Mouse (Mus musculus) neural tube, embryonic 10.5 days (tissue): Measurements from ENCODE around the gene St3gal3.

ENCODE experiments used
- DNase-seq: peaks from one replicate; pipeline ENCODE4 v3.0.0-alpha.2; 2017; ENCODE audit warnings: low spot score; ENCODE audit errors: extremely low spot score

St3gal3 gene

GRCm38 (mm10) chr4:117898111-117898510, 236.6 kb downstream of the St3gal3 start:
- no peak for DNase-seq

- DNase-seq: no peak
Observed at GRCm38 (mm10) chr4:117896031-117896430, 238.7 kb downstream of the St3gal3 start.

GRCm38 (mm10) chr4:117895339-117895738, 239.4 kb downstream of the St3gal3 start:
- no peak for DNase-seq

- no peak for DNase-seq
Observed at GRCm38 (mm10) chr4:117894601-117895000, 240.1 kb downstream of the St3gal3 start.

GRCm38 (mm10) chr4:117893376-117893775, 241.3 kb downstream of the St3gal3 start:
- DNase-seq: peak; percentile 68

- DNase-seq: peak; percentile 72
Observed at GRCm38 (mm10) chr4:117891738-117892161, 243.0 kb downstream of the St3gal3 start, which contains the start of gene Dph2. Gene Dph2 (minus strand): TSS chr4:117892032.

- DNase-seq: no peak
Observed at GRCm38 (mm10) chr4:117890750-117891149, 244.0 kb downstream of the St3gal3 start.

- DNase-seq: no peak
Observed at GRCm38 (mm10) chr4:117890031-117890430, 244.7 kb downstream of the St3gal3 start.

- no peak for DNase-seq
Observed at GRCm38 (mm10) chr4:117889471-117889870, 245.2 kb downstream of the St3gal3 start.

GRCm38 (mm10) chr4:117887920-117888319, 246.8 kb downstream of the St3gal3 start:
- no peak for DNase-seq

- peak; percentile 94 for DNase-seq
Observed at GRCm38 (mm10) chr4:117887133-117887532, 247.6 kb downstream of the St3gal3 start, which contains the start of gene Atp6v0b. Gene Atp6v0b (minus strand): TSS chr4:117887333.

GRCm38 (mm10) chr4:117886644-117887043, 248.1 kb downstream of the St3gal3 start:
- DNase-seq: peak; percentile 31

GRCm38 (mm10) chr4:117885994-117886393, 248.7 kb downstream of the St3gal3 start:
- no peak for DNase-seq

GRCm38 (mm10) chr4:117885093-117885492, 249.6 kb downstream of the St3gal3 start:
- DNase-seq: no peak

- DNase-seq: no peak
Observed at GRCm38 (mm10) chr4:117884146-117884545, 250.6 kb downstream of the St3gal3 start.

GRCm38 (mm10) chr4:117882701-117883691, 251.7 kb downstream of the St3gal3 start, which contains the start of gene B4galt2:
Gene B4galt2 (minus strand): TSS chr4:117883487.
- DNase-seq: peak; percentile 80
